Mouse (Mus musculus): ENCODE measurements around the gene Aire. TPM values are rescaled to one million over a fixed set of nuclear protein-coding genes. Genes with fewer than 3 reads are reported as not detected.

Aire gene
- polyA plus RNA-seq, 1 experiment from 2014 or later, result 3.0 TPM

- 29% methylated on average over 1 of the region's 1 CpGs for WGBS
- no peaks in the 10 kb centered on the region for H3K27me3 ChIP-seq (ENCODE audit: control insufficient read depth, insufficient read depth, low read length)
- no peak for ATAC-seq (replicated peaks; ENCODE audit: extremely low read depth, insufficient read depth, low FRiP score)
These were observed 40.7 kb upstream of the Aire start for GRCm38 (mm10) chr10:78084073-78084472.

GRCm38 (mm10) chr10:78079955-78080591 lies 36.7 kb upstream of the Aire start:
- Histone ChIP-seq H3K4me3 (ENCODE audit: low read length) (no peak overlapping the region), H3K9ac (ENCODE audit: low read length) (no peak overlapping the region), H3K27me3 (ENCODE audit: control insufficient read depth, insufficient read depth, low read length) (no peaks in the 10 kb centered on the region), H3K4me2 (ENCODE audit: low read depth, low read length) (no peak overlapping the region), H3K27ac (ENCODE audit: low read length) (no peak overlapping the region), H3K4me1 (ENCODE audit: control insufficient read depth, insufficient read depth, low read length) (no peaks in the 10 kb centered on the region), H3K9me3 (replicated peaks; ENCODE audit: control insufficient read depth, low read length) (no peaks in the 10 kb centered on the region; the same call in 1 of the 2 replicates), H3K36me3 (ENCODE audit: control insufficient read depth, insufficient read depth) (no peaks in the 10 kb centered on the region)
- ATAC-seq (replicated peaks; ENCODE audit: extremely low read depth, insufficient read depth, low FRiP score), result no peak
- 62% methylated on average over 4 of the region's 4 CpGs for WGBS

More at GRCm38 (mm10) chr10:78084073-78084472, 40.7 kb upstream of the Aire start:
- H3K4me2 ChIP-seq (ENCODE audit: low read depth, low read length), result no peak overlapping the region
- no peaks in the 10 kb centered on the region for H3K4me1 ChIP-seq (ENCODE audit: control insufficient read depth, insufficient read depth, low read length)
- no peak overlapping the region for H3K9ac ChIP-seq (ENCODE audit: low read length)
- H3K27ac ChIP-seq (ENCODE audit: low read length), result no peak overlapping the region
- no peak overlapping the region for H3K4me3 ChIP-seq (ENCODE audit: low read length)
- H3K9me3 ChIP-seq (replicated peaks; ENCODE audit: control insufficient read depth, low read length), result no peaks in the 10 kb centered on the region
- no peaks in the 10 kb centered on the region for H3K36me3 ChIP-seq (ENCODE audit: control insufficient read depth, insufficient read depth)

GRCm38 (mm10) chr10:78078276-78078675 lies 34.9 kb upstream of the Aire start:
- 69% methylated on average over 5 of the region's 5 CpGs for WGBS

GRCm38 (mm10) chr10:78077862-78078261 lies 34.5 kb upstream of the Aire start:
- no peak for ATAC-seq (replicated peaks; ENCODE audit: extremely low read depth, insufficient read depth, low FRiP score)
- Histone ChIP-seq H3K4me1 (ENCODE audit: control insufficient read depth, insufficient read depth, low read length) (no peaks in the 10 kb centered on the region), H3K9ac (ENCODE audit: low read length) (no peak overlapping the region), H3K4me3 (ENCODE audit: low read length) (no peak overlapping the region), H3K27me3 (ENCODE audit: control insufficient read depth, insufficient read depth, low read length) (no peaks in the 10 kb centered on the region), H3K36me3 (ENCODE audit: control insufficient read depth, insufficient read depth) (no peaks in the 10 kb centered on the region), H3K4me2 (ENCODE audit: low read depth, low read length) (no peak overlapping the region), H3K27ac (ENCODE audit: low read length) (no peak overlapping the region), H3K9me3 (replicated peaks; ENCODE audit: control insufficient read depth, low read length) (no peaks in the 10 kb centered on the region; the same call in 1 of the 2 replicates)
- 70% methylated on average over 9 of the region's 9 CpGs for WGBS

More at GRCm38 (mm10) chr10:78078276-78078675, 34.9 kb upstream of the Aire start:
- Histone ChIP-seq H3K4me2 (ENCODE audit: low read depth, low read length) (no peak overlapping the region), H3K9ac (ENCODE audit: low read length) (no peak overlapping the region), H3K9me3 (replicated peaks; ENCODE audit: control insufficient read depth, low read length) (no peaks in the 10 kb centered on the region; the same call in 1 of the 2 replicates), H3K27ac (ENCODE audit: low read length) (no peak overlapping the region), H3K36me3 (ENCODE audit: control insufficient read depth, insufficient read depth) (no peaks in the 10 kb centered on the region), H3K4me3 (ENCODE audit: low read length) (no peak overlapping the region), H3K27me3 (ENCODE audit: control insufficient read depth, insufficient read depth, low read length) (no peaks in the 10 kb centered on the region), H3K4me1 (ENCODE audit: control insufficient read depth, insufficient read depth, low read length) (no peaks in the 10 kb centered on the region)
- ATAC-seq (replicated peaks; ENCODE audit: extremely low read depth, insufficient read depth, low FRiP score), result no peak

- Histone ChIP-seq H3K4me1 (ENCODE audit: control insufficient read depth, insufficient read depth, low read length) (0 out of 2 replicates have a peak, but pooled peaks cover under 1% of the 10 kb centered on the region), H3K36me3 (ENCODE audit: control insufficient read depth, insufficient read depth) (no peaks in the 10 kb centered on the region), H3K9ac (ENCODE audit: low read length) (no peak overlapping the region), H3K4me2 (ENCODE audit: low read depth, low read length) (no peak overlapping the region), H3K27me3 (ENCODE audit: control insufficient read depth, insufficient read depth, low read length) (0 out of 2 replicates have a peak, but pooled peaks cover 3% of the 10 kb centered on the region), H3K9me3 (replicated peaks; ENCODE audit: control insufficient read depth, low read length) (no peaks in the 10 kb centered on the region; the same call in 1 of the 2 replicates), H3K27ac (ENCODE audit: low read length) (no peak overlapping the region), H3K4me3 (ENCODE audit: low read length) (no peak overlapping the region)
- WGBS, result 73% methylated on average over 11 of the region's 11 CpGs
- ATAC-seq (replicated peaks; ENCODE audit: extremely low read depth, insufficient read depth, low FRiP score), result no peak
These were observed 31.6 kb upstream of the Aire start for GRCm38 (mm10) chr10:78074977-78075376.

GRCm38 (mm10) chr10:78074151-78074550 lies 30.7 kb upstream of the Aire start:
- Histone ChIP-seq H3K4me2 (ENCODE audit: low read depth, low read length) (no peak overlapping the region), H3K9me3 (replicated peaks; ENCODE audit: control insufficient read depth, low read length) (no peaks in the 10 kb centered on the region; the same call in 1 of the 2 replicates), H3K36me3 (ENCODE audit: control insufficient read depth, insufficient read depth) (no peaks in the 10 kb centered on the region), H3K4me3 (ENCODE audit: low read length) (no peak overlapping the region), H3K4me1 (ENCODE audit: control insufficient read depth, insufficient read depth, low read length) (peaks cover 4% of the 10 kb centered on the region; the same call in 1 of the 2 replicates), H3K27me3 (ENCODE audit: control insufficient read depth, insufficient read depth, low read length) (0 out of 2 replicates have a peak, but pooled peaks cover 3% of the 10 kb centered on the region), H3K9ac (ENCODE audit: low read length) (no peak overlapping the region), H3K27ac (ENCODE audit: low read length) (no peak overlapping the region)
- ATAC-seq (replicated peaks; ENCODE audit: extremely low read depth, insufficient read depth, low FRiP score), result no peak
- 75% methylated on average over 4 of the region's 4 CpGs for WGBS

- under 1% methylated on average over 66 of the region's 66 CpGs for WGBS
These were observed 25.9 kb upstream of the Aire start, which contains the start of gene Icosl for GRCm38 (mm10) chr10:78069101-78070011. TSS of gene Icosl (plus strand) at chr10:78069302.

GRCm38 (mm10) chr10:78068541-78068940 lies 25.1 kb upstream of the Aire start:
- peaks cover 8% of the 10 kb centered on the region; the same call in 1 of the 2 replicates for H3K4me1 ChIP-seq (ENCODE audit: control insufficient read depth, insufficient read depth, low read length)
- peak overlapping the region; percentile 71 for H3K9ac ChIP-seq (ENCODE audit: low read length)
- peak overlapping the region; percentile 64 for H3K4me3 ChIP-seq (ENCODE audit: low read length)
- ATAC-seq (replicated peaks; ENCODE audit: extremely low read depth, insufficient read depth, low FRiP score), result no peak
- peak overlapping the region; percentile 93 for H3K4me2 ChIP-seq (ENCODE audit: low read depth, low read length)
- 17% methylated on average over 11 of the region's 11 CpGs for WGBS
- H3K27ac ChIP-seq (ENCODE audit: low read length), result no peak overlapping the region
- H3K9me3 ChIP-seq (replicated peaks; ENCODE audit: control insufficient read depth, low read length), result no peaks in the 10 kb centered on the region
- H3K36me3 ChIP-seq (ENCODE audit: control insufficient read depth, insufficient read depth), result no peaks in the 10 kb centered on the region
- H3K27me3 ChIP-seq (ENCODE audit: control insufficient read depth, insufficient read depth, low read length), result peaks cover 14% of the 10 kb centered on the region

More at GRCm38 (mm10) chr10:78069101-78070011, 25.9 kb upstream of the Aire start, which contains the start of gene Icosl:
- Histone ChIP-seq H3K4me1 (ENCODE audit: control insufficient read depth, insufficient read depth, low read length) (peaks cover 8% of the 10 kb centered on the region; the same call in 1 of the 2 replicates), H3K27ac (ENCODE audit: low read length) (no peak within 1 kb of the TSS), H3K4me2 (ENCODE audit: low read depth, low read length) (peak within 1 kb of the TSS; percentile 93), H3K4me3 (ENCODE audit: low read length) (peak within 1 kb of the TSS; percentile 64), H3K36me3 (ENCODE audit: control insufficient read depth, insufficient read depth) (no peaks in the 10 kb centered on the region), H3K9me3 (replicated peaks; ENCODE audit: control insufficient read depth, low read length) (no peaks in the 10 kb centered on the region), H3K9ac (ENCODE audit: low read length) (peak within 1 kb of the TSS; percentile 71), H3K27me3 (ENCODE audit: control insufficient read depth, insufficient read depth, low read length) (peaks cover 14% of the 10 kb centered on the region)
- peak; percentile 93 for ATAC-seq (replicated peaks; ENCODE audit: extremely low read depth, insufficient read depth, low FRiP score)
